Mouse (Mus musculus): ENCODE results near the gene Stil.
A peak's percentile ranks its signal among the peaks of the same experiment; 100 is the strongest.

Gene Stil

GRCm38 (mm10) chr4:115079821-115080349 lies 79.9 kb downstream of the Stil start:
- DNase-seq (ENCODE audit: inconsistent ontology term), result no peak

GRCm38 (mm10) chr4:115083031-115083430 lies 83.1 kb downstream of the Stil start:
- no peak for DNase-seq (ENCODE audit: inconsistent ontology term)

- DNase-seq (ENCODE audit: inconsistent ontology term), result peak; percentile 38
Observed at GRCm38 (mm10) chr4:115085522-115086095, 85.7 kb downstream of the Stil start.

- no peak for DNase-seq (ENCODE audit: inconsistent ontology term)
Observed at GRCm38 (mm10) chr4:115086257-115086656, 86.3 kb downstream of the Stil start.

GRCm38 (mm10) chr4:115086763-115087415 lies 86.9 kb downstream of the Stil start:
- no peak for DNase-seq (ENCODE audit: inconsistent ontology term)

- DNase-seq (ENCODE audit: inconsistent ontology term), result no peak
Observed at GRCm38 (mm10) chr4:115088611-115089338, 88.8 kb downstream of the Stil start, which contains the start of gene Pdzk1ip1. Gene Pdzk1ip1 (plus strand): TSS chr4:115088708.

- DNase-seq (ENCODE audit: inconsistent ontology term), result no peak
Observed at GRCm38 (mm10) chr4:115090592-115090991, 90.6 kb downstream of the Stil start.

GRCm38 (mm10) chr4:115091806-115092205 lies 91.8 kb downstream of the Stil start:
- DNase-seq (ENCODE audit: inconsistent ontology term), result no peak
